Mouse (Mus musculus) embryo, embryonic 11.5 days (tissue): ENCODE data around the gene Adamts1.
A peak's percentile ranks its signal among the peaks of the same experiment; 100 is the strongest.

Source experiments
- DNase-seq: peaks from one replicate; pipeline ENCODE4 v3.0.0-alpha.2; 2012; ENCODE audit warnings: low read depth, low spot score

The Adamts1 gene

DNA sequence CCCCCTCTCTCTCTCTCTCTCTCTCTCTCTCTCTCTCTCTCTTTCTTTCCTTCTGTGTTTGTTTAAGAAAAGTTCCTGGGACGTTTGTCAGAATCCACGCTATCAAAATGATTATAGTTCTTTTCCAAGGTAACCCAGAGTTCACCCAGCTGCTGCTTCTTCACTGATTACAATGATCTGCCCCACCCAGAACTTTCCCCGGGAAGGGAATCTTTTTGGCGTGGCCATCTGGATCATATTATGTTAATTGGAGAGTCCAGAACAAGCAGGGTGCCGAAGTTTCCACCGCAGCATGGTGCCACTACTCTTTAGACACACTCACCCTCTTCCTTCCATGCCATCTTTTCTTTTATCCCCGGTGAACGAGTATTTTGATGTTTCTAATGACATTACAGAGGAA lies 37.2 kb downstream of the Adamts1 start:
- DNase-seq, result no peak

GRCm38 (mm10) chr16:85765167-85765566 lies 37.7 kb downstream of the Adamts1 start:
- DNase-seq, result no peak

DNA sequence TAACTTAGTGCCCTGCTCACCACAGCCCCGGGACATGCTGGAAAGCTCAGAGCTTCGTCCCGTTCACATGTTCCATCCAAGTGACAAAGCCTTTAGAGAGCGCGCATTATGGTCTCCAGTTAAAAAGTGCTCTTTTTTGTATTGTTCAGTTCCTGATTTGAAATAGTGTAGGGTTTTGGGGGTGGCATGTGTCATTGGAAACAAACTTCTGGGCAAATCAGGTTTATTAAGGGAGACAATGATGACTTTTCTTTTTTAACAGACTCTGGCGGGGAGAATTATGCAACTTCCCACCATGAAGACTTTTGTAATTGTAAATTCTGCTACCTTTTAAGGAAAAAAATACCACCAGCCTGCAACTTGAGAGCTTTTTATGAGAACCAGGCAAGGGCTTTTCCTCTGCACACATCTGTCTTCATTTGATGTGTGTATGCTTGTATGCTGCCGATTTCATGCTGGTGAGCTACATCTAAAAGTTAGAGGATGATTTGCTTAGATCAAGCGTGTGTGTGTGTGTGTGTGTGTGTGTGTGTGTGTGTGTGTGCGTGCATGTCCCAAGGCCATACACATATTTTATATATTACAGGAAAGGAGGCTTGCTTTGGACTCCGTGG lies 40.8 kb downstream of the Adamts1 start:
- no peak for DNase-seq

- DNase-seq, result no peak
Measured at GRCm38 (mm10) chr16:85760961-85761580, 41.8 kb downstream of the Adamts1 start.

DNA sequence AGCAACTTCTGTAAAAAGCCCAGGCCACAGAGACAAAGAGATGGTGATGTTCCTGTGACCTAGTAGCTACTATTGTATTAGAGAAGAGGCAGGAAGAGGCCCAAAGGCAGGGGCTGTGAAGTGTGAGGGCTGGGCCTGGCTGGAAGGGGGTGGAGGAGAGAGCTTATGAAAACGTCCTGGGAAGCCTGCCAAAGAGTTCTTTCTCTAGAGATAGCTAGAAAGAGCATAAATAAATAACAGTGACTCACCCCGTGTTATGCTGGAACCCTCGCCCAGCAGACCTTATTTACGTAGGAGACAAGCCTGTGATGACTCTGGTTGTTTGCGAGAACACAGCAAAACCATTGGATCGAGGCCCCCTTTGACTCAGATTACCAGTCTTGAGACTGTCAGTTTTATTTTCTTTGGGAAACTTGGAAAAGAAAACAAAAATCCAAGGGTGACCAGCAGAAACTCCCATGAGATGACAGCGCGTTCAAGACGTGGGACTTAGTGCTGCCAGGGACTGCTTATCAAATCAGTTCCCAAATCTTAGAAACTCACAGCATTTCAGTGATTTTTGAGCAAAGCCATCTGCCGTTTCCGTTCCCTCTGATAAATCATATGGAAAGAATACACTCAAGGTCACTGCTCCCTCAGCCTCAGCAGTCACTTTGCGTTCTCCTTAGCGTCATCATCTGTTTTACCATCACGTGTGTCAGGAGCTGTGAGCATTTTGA lies 46.7 kb downstream of the Adamts1 start:
- DNase-seq, result peak; percentile 17

DNA sequence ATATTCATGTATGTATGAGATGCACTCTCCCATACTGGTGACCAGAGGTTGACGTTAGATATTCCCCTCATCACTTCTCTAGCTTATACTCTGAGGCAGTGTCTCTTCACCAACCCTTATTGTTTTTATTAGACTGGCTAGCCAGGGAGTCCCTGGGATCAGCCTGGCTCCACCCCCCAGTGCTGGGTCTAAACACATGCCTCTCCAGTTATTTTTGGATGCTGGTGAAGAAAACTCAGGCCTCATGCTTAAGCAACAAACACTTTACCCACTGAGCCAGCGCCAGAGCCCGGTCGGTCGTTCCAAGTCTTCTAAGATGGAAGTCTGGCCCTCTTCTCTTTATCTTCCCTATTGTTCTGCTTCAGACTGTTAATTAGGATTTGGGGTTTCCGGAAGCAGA lies 53.6 kb downstream of the Adamts1 start:
- no peak for DNase-seq

DNA sequence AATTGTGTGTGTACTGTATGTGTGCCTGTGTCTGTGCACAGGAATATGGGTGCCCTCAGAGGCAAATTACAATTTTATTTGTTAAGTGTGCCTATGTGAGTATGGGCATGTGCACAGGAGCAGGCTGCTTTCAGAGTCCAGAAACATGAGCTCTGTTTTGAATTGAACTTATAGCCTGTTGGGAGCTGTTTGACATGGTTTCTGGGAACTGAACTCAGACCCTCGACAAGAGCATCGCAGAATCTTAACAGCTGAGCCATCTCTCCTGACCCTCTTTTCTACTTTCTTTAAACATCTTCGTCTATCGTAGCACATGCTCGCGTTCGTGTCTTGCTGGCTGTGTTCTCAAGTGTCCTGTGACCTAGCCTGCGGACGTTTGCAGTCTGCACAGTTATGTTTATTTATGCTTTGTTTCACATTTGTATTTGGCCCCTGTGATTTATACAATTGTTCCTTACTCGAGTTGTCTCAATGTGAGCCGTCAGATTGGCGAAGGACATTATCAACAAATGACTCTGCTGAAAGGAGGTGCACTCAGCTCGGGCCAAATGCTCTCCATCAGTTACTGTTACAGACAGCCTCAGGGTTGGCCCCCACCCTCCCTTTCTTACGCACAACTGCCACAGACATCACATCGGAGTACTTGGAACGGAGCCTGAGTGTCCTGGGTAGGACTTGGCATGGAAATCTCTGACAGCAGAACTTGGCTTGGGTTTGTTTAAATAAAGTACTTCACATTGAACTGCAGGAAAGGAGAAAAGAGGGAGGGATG lies 55.1 kb downstream of the Adamts1 start:
- no peak for DNase-seq

- no peak for DNase-seq
Measured at GRCm38 (mm10) chr16:85746386-85746785, 56.5 kb downstream of the Adamts1 start.
